Mouse (Mus musculus): ENCODE results near the gene Stxbp6.
A peak's percentile ranks its signal among the peaks of the same experiment; 100 is the strongest.

The Stxbp6 gene

GRCm38 (mm10) chr12:44913854-44914253 is 160.7 kb downstream of the Stxbp6 start:
- no peak for DNase-seq (ENCODE audit: low spot score)

GRCm38 (mm10) chr12:44908028-44908702 is 166.3 kb downstream of the Stxbp6 start:
- no peak for DNase-seq (ENCODE audit: low spot score)

- DNase-seq (ENCODE audit: low spot score): no peak
Measured at GRCm38 (mm10) chr12:44906001-44906400, 168.5 kb downstream of the Stxbp6 start.

GRCm38 (mm10) chr12:44903205-44903732 is 171.2 kb downstream of the Stxbp6 start:
- DNase-seq (ENCODE audit: low spot score): no peak

GRCm38 (mm10) chr12:44899173-44899870 is 175.2 kb downstream of the Stxbp6 start:
- no peak for DNase-seq (ENCODE audit: low spot score)

GRCm38 (mm10) chr12:44896460-44896859 is 178.0 kb downstream of the Stxbp6 start:
- no peak for DNase-seq (ENCODE audit: low spot score)

GRCm38 (mm10) chr12:44889677-44890393 is 184.7 kb downstream of the Stxbp6 start:
- no peak for DNase-seq (ENCODE audit: low spot score)

- DNase-seq (ENCODE audit: low spot score): no peak
Measured at GRCm38 (mm10) chr12:44886826-44887225, 187.7 kb downstream of the Stxbp6 start.

- DNase-seq (ENCODE audit: low spot score): no peak
Measured at GRCm38 (mm10) chr12:44872697-44873096, 201.8 kb downstream of the Stxbp6 start.

GRCm38 (mm10) chr12:44865442-44865841 is 209.1 kb downstream of the Stxbp6 start:
- no peak for DNase-seq (ENCODE audit: low spot score)

- no peak for DNase-seq (ENCODE audit: low spot score)
Measured at GRCm38 (mm10) chr12:44859454-44859853, 215.1 kb downstream of the Stxbp6 start.

GRCm38 (mm10) chr12:44858110-44858885 is 216.2 kb downstream of the Stxbp6 start:
- DNase-seq (ENCODE audit: low spot score): peak; percentile 45

GRCm38 (mm10) chr12:44852024-44852423 is 222.5 kb downstream of the Stxbp6 start:
- no peak for DNase-seq (ENCODE audit: low spot score)

GRCm38 (mm10) chr12:44850516-44850915 is 224.0 kb downstream of the Stxbp6 start:
- no peak for DNase-seq (ENCODE audit: low spot score)

- DNase-seq (ENCODE audit: low spot score): peak; percentile 18
Measured at GRCm38 (mm10) chr12:44848483-44849221, 225.9 kb downstream of the Stxbp6 start.

GRCm38 (mm10) chr12:44840585-44840984 is 233.9 kb downstream of the Stxbp6 start:
- DNase-seq (ENCODE audit: low spot score): no peak

GRCm38 (mm10) chr12:44839594-44840373 is 234.7 kb downstream of the Stxbp6 start:
- no peak for DNase-seq (ENCODE audit: low spot score)

- DNase-seq (ENCODE audit: low spot score): no peak
Measured at GRCm38 (mm10) chr12:44835879-44836467, 238.5 kb downstream of the Stxbp6 start.

GRCm38 (mm10) chr12:44811895-44812294 is 262.6 kb downstream of the Stxbp6 start:
- no peak for DNase-seq (ENCODE audit: low spot score)

- peak; percentile 21 for DNase-seq (ENCODE audit: low spot score)
Measured at GRCm38 (mm10) chr12:44804213-44804612, 270.3 kb downstream of the Stxbp6 start.
